Mouse (Mus musculus) cerebellum, adult (tissue): ENCODE data around the gene Il1rapl2.
"Not testable (repeated sequence)": the region's sequence is repeated elsewhere in the genome, so short reads cannot be mapped to it uniquely, and the experiment has no call there.

ENCODE experiments used
- ATAC-seq: cut with Nextera tagmentation; 2 replicates; pipeline ENCODE4 v1.9.2; 2017; ENCODE audit warnings: mild to moderate bottlenecking, moderate library complexity, mixed read lengths; ENCODE audit not compliant: insufficient number of reproducible peaks, low FRiP score, low TSS enrichment

Gene Il1rapl2

DNA sequence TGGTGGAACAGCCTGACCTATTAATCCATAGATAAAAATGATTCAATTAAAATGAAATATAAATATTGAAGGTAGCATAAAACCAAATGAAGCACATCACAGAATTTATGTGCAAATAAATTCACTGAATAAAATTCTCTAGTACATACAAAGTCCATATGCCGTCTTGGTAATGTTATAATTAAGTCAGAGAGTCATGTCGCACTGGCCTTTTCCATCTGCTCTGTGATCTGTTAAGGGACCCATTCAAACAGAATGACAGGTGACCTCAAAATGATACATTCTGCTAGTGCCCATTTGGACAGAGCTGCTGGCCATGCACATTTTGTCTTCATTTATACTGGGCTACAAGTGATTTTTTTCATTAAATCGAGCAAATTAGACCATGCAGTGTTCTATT is 534.3 kb downstream of the Il1rapl2 start:
- no peak for ATAC-seq

- ATAC-seq = no peak
Observed at GRCm38 (mm10) chrX:138170146-138170545, 599.7 kb downstream of the Il1rapl2 start.

DNA sequence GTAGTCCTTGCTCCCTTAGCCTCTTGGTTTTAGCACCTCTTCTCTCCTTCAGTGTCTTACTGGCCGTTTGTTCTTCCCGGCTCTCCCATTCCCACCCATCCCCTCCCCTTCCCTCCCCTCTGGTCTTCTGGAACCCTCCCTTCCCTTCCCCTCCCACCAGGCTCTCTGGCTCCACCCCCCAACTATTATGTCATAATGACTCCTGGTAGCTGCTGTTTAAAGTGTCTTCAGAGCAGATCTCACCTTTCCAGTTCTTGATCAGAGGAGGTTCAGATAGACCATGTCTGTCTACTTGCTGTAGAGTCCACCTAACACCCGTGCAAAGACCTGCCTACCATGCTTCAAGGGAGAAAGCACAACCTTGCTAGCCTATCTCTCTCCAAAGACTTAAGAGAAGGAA is 639.1 kb downstream of the Il1rapl2 start, which contains the start of gene Tex13a:
Tex13a (minus strand) TSS at position 101 of the 400 bp plus-strand sequence.
- no peak for ATAC-seq

DNA sequence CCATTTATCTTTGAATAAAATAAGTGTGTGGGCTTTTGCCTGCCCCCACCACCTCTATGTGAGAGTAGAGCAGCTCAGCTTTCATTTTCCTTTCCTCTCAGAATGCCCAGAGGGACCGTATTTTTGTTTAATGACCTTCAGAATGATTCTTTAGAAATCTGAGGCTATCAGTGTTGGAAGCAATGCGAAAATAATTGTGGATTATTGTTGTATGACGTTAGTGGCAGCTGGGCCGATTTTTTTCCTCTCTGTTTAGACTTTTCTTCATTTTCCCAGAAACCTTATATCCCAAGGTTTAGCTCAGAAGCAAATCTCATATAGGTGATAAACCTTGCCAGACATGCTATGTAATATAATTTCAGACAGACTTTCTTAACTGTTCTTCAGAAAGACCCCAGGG is 664.2 kb downstream of the Il1rapl2 start:
- ATAC-seq = no peak

DNA sequence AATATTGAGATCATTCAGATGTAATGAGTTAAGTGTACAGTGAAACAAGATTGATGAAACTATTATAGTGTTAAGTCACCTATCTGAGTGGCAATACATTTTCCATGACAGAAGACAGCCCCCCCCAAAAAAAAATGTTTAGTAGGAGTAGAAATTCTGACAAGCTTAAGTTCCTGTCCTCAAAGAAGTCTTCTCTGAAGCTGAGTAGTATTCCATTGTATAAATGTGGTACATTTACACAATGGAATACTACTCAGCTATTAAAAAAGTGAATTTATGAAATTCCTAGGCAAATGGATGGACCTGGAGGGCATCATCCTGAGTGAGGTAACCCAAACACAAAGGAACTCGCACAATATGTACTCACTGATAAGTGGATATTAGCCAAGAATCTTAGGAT is 778.3 kb downstream of the Il1rapl2 start:
- not testable (repeated sequence) for ATAC-seq

- no peak for ATAC-seq
Observed at GRCm38 (mm10) chrX:138433794-138434193, 863.4 kb downstream of the Il1rapl2 start.

GRCm38 (mm10) chrX:138437939-138438338 is 867.5 kb downstream of the Il1rapl2 start:
- ATAC-seq = no peak

DNA sequence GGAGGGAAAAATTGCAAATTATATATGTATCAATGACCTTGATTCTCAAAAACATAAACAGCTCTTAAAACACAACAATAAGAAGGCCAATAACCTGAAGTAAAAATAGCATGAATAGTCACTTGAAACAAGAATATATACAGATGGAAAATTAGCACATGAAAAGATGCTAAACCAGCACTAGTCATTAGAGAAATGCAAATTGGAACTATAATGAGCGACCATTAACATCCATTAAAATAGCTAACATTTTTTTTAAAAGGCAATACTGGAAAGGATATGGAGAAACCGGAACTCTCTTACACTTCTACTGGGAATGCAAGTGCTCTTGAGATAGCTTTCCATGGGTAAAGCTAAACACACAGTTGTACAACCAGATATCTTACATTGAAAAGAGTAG is 879.4 kb downstream of the Il1rapl2 start:
- ATAC-seq = no peak

GRCm38 (mm10) chrX:138478488-138478887 is 908.1 kb downstream of the Il1rapl2 start:
- no peak for ATAC-seq

DNA sequence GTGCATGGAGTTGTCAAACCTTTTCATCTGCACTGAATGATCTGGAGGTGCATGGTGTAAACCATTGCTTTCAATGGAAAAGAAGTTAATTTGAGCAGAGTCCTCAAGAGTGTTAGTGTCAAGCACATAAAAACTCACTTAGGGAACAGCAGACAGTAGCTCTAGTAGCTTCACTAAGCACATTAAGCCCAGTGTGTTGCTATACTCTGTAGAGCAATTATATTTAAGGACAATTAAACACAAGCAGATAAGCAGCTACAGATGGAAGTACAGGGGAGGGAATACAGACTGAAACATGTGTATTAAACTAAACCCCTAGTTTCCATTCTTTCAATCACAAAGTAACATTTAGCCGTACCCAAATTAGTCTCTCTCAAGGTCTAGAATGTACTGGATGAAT is 930.1 kb downstream of the Il1rapl2 start:
- no peak for ATAC-seq

GRCm38 (mm10) chrX:138505049-138505448 is 934.6 kb downstream of the Il1rapl2 start:
- ATAC-seq = no peak

- no peak for ATAC-seq
Observed at GRCm38 (mm10) chrX:138620106-138620505, 1049.7 kb downstream of the Il1rapl2 start.

DNA sequence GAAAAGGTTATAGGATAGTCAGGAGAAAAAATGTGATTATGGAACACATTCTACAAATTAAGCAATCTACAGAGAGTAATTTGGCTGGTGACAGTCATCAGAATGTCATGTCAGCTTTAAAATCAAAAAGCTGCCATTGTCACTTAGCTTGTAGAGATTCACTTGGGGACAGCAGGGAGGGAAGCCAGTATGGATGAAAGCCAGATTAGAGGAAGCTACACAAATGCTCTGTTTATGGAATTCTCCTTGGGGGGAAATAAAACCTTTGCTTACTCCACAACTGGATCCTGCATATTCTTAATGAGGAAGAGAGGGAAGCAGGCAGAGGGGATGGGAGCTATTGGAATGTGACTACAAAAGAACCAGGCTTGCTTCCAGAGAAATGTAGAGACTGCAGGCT is 1054.9 kb downstream of the Il1rapl2 start:
- no peak for ATAC-seq

GRCm38 (mm10) chrX:138722372-138722771 is 1152.0 kb downstream of the Il1rapl2 start:
- no peak for ATAC-seq

GRCm38 (mm10) chrX:138800958-138801357 is 1230.5 kb downstream of the Il1rapl2 start:
- no peak for ATAC-seq

DNA sequence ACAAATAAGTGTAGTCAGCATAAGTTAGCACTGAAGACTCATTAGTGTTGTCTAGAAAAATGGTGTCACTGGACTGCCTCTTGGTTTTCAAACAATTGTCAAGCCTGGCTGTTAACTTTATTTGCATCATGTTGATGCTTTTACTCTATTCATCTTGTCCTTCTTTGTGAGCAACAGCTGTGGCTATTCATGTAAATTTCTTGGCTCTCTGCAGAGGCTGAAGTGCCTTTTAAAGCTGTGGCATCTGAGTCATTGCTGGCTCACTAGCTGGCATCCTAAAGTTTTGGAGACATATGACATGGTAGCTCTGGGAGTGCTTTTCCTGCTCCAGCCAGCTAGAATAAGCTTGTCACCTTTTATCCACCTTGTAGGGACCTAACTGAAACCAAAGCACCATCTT is 1261.5 kb downstream of the Il1rapl2 start:
- no peak for ATAC-seq

GRCm38 (mm10) chrX:138833894-138834293 is 1263.5 kb downstream of the Il1rapl2 start:
- ATAC-seq = no peak

DNA sequence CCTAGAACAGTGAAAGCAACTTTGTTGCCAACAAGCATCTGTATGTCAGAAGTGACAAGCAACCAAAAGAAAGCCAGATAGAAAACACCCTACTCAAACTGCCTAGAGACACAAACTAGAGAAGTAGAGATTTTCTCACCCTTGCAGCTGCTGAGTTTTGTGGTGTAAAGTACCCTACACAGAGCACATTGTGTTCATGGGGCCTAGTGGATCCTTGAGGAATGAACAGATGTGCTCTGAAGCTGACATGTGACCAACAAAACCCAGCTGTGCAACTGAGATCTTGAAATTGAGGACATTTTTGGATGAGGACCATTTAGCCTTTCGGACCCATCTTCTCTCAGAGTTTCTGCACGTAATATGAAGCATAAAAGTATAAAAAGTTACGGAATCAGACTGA is 1268.0 kb downstream of the Il1rapl2 start:
- no peak for ATAC-seq
